Mouse (Mus musculus) megakaryocyte, embryonic 14.5 days (primary cell): ENCODE results near the gene Selenom.

ENCODE experiments used
- FLI1 ChIP-seq: IDR thresholded peaks from 2 replicates; pipeline ENCODE4 v1.6.1; 2012; ENCODE audit warnings: low read length, inconsistent platforms, mixed read lengths
- GATA1 ChIP-seq: IDR thresholded peaks from 3 replicates; pipeline ENCODE4 v1.6.1; 2012; ENCODE audit warnings: mixed read lengths, low read length, inconsistent platforms, borderline replicate concordance

- TF ChIP-seq GATA1, result no peak
- TF ChIP-seq FLI1, result no peak
These were observed 6.3 kb upstream of the Selenom start for GRCm38 (mm10) chr11:3508226-3508625.
